Mouse (Mus musculus): ENCODE measurements around the gene Ttc9c. TPM values are rescaled to one million over a fixed set of nuclear protein-coding genes. Genes with fewer than 3 reads are reported as not detected.

Gene Ttc9c
- polyA plus RNA-seq, 1 experiment from 2014 or later, result 85.6 TPM

Other genes with a start within 250 kb of the Ttc9c start
- gene Slc22a8, start 228.1 kb downstream of the Ttc9c start, polyA plus RNA-seq (2016; fragmentation: Nextera tagmentation; extraction: Ambion mirVana), result not detected in 2 replicates
- 0.10 and 0.24 TPM in 2 replicates for gene Slc22a6, start 201.3 kb downstream of the Ttc9c start, polyA plus RNA-seq (2016; fragmentation: Nextera tagmentation; extraction: Ambion mirVana)
- gene Chrm1, start 155.5 kb downstream of the Ttc9c start, polyA plus RNA-seq (2016; fragmentation: Nextera tagmentation; extraction: Ambion mirVana), result 0.04 and 0.09 TPM in 2 replicates
- gene Slc3a2, start 96.0 kb downstream of the Ttc9c start, polyA plus RNA-seq (2016; fragmentation: Nextera tagmentation; extraction: Ambion mirVana), result 125 and 127 TPM in 2 replicates
- 117 and 127 TPM in 2 replicates for gene Wdr74, start 83.5 kb downstream of the Ttc9c start, polyA plus RNA-seq (2016; fragmentation: Nextera tagmentation; extraction: Ambion mirVana)
- 3.4 and 3.5 TPM in 2 replicates for gene 1700092M07Rik, start 78.6 kb downstream of the Ttc9c start, polyA plus RNA-seq (2016; fragmentation: Nextera tagmentation; extraction: Ambion mirVana)
- gene Stx5a, start 77.9 kb downstream of the Ttc9c start, polyA plus RNA-seq (2016; fragmentation: Nextera tagmentation; extraction: Ambion mirVana), result 97.0 and 108 TPM in 2 replicates
- gene Nxf1, start 62.3 kb downstream of the Ttc9c start, polyA plus RNA-seq (2016; fragmentation: Nextera tagmentation; extraction: Ambion mirVana), result 254 and 269 TPM in 2 replicates
- 179 and 185 TPM in 2 replicates for gene Tmem223, start 48.3 kb downstream of the Ttc9c start, polyA plus RNA-seq (2016; fragmentation: Nextera tagmentation; extraction: Ambion mirVana)
- 43.4 and 46.7 TPM in 2 replicates for gene Tmem179b, start 44.9 kb downstream of the Ttc9c start, polyA plus RNA-seq (2016; fragmentation: Nextera tagmentation; extraction: Ambion mirVana)
- gene Taf6l, start 32.9 kb downstream of the Ttc9c start, polyA plus RNA-seq (2016; fragmentation: Nextera tagmentation; extraction: Ambion mirVana), result 44.7 and 46.3 TPM in 2 replicates
- gene Polr2g, start 20.8 kb downstream of the Ttc9c start, polyA plus RNA-seq (2016; fragmentation: Nextera tagmentation; extraction: Ambion mirVana), result 193 and 205 TPM in 2 replicates
- 6.5 and 6.9 TPM in 2 replicates for gene Zbtb3, start 16.8 kb downstream of the Ttc9c start, polyA plus RNA-seq (2016; fragmentation: Nextera tagmentation; extraction: Ambion mirVana)
- gene Hnrnpul2, start 677 bp upstream of the Ttc9c start, polyA plus RNA-seq (2016; fragmentation: Nextera tagmentation; extraction: Ambion mirVana), result 4.8 and 5.0 TPM in 2 replicates
- gene AC129217.1, start 10.4 kb upstream of the Ttc9c start, polyA plus RNA-seq (2016; fragmentation: Nextera tagmentation; extraction: Ambion mirVana), result not detected in 2 replicates
- gene Bscl2, start 18.1 kb upstream of the Ttc9c start, polyA plus RNA-seq (2016; fragmentation: Nextera tagmentation; extraction: Ambion mirVana), result 41.4 and 44.6 TPM in 2 replicates
- gene Gng3, start 19.9 kb upstream of the Ttc9c start, polyA plus RNA-seq (2016; fragmentation: Nextera tagmentation; extraction: Ambion mirVana), result 29.3 and 32.0 TPM in 2 replicates
- 0.55 and 0.57 TPM in 2 replicates for gene Lrrn4cl, start 31.4 kb upstream of the Ttc9c start, polyA plus RNA-seq (2016; fragmentation: Nextera tagmentation; extraction: Ambion mirVana)
- 218 and 220 TPM in 2 replicates for gene Ubxn1, start 52.2 kb upstream of the Ttc9c start, polyA plus RNA-seq (2016; fragmentation: Nextera tagmentation; extraction: Ambion mirVana)
- 59.0 and 62.0 TPM in 2 replicates for gene Uqcc3, start 61.6 kb upstream of the Ttc9c start, polyA plus RNA-seq (2016; fragmentation: Nextera tagmentation; extraction: Ambion mirVana)
- gene Lbhd1, start 64.4 kb upstream of the Ttc9c start, polyA plus RNA-seq (2016; fragmentation: Nextera tagmentation; extraction: Ambion mirVana), result 115 and 118 TPM in 2 replicates
- not detected in 2 replicates for gene Gm49403, start 64.6 kb upstream of the Ttc9c start, polyA plus RNA-seq (2016; fragmentation: Nextera tagmentation; extraction: Ambion mirVana)
- 159 and 167 TPM in 2 replicates for gene 1810009A15Rik, start 69.5 kb upstream of the Ttc9c start, polyA plus RNA-seq (2016; fragmentation: Nextera tagmentation; extraction: Ambion mirVana)
- gene Gm49416, start 69.6 kb upstream of the Ttc9c start, polyA plus RNA-seq (2016; fragmentation: Nextera tagmentation; extraction: Ambion mirVana), result 0.59 and 0.96 TPM in 2 replicates
- gene Ints5, start 73.7 kb upstream of the Ttc9c start, polyA plus RNA-seq (2016; fragmentation: Nextera tagmentation; extraction: Ambion mirVana), result 59.0 and 60.9 TPM in 2 replicates
- gene Ganab, start 78.7 kb upstream of the Ttc9c start, polyA plus RNA-seq (2016; fragmentation: Nextera tagmentation; extraction: Ambion mirVana), result 116 TPM in 2 replicates
- 46.7 and 47.3 TPM in 2 replicates for gene B3gat3, start 101.0 kb upstream of the Ttc9c start, polyA plus RNA-seq (2016; fragmentation: Nextera tagmentation; extraction: Ambion mirVana)
- 3.1 and 3.8 TPM in 2 replicates for gene Rom1, start 110.0 kb upstream of the Ttc9c start, polyA plus RNA-seq (2016; fragmentation: Nextera tagmentation; extraction: Ambion mirVana)
- 28.9 and 30.1 TPM in 2 replicates for gene Eml3, start 110.2 kb upstream of the Ttc9c start, polyA plus RNA-seq (2016; fragmentation: Nextera tagmentation; extraction: Ambion mirVana)
- gene Mta2, start 122.5 kb upstream of the Ttc9c start, polyA plus RNA-seq (2016; fragmentation: Nextera tagmentation; extraction: Ambion mirVana), result 212 and 216 TPM in 2 replicates
- 45.2 and 47.8 TPM in 2 replicates for gene Tut1, start 134.5 kb upstream of the Ttc9c start, polyA plus RNA-seq (2016; fragmentation: Nextera tagmentation; extraction: Ambion mirVana)
- 550 and 554 TPM in 2 replicates for gene Eef1g, start 147.7 kb upstream of the Ttc9c start, polyA plus RNA-seq (2016; fragmentation: Nextera tagmentation; extraction: Ambion mirVana)
- gene Ahnak, start 170.0 kb upstream of the Ttc9c start, polyA plus RNA-seq (2016; fragmentation: Nextera tagmentation; extraction: Ambion mirVana), result 9.3 and 10.0 TPM in 2 replicates

Measured in embryonic facial prominence, embryonic 10.5 days (tissue).